Mouse (Mus musculus) liver, postnatal 0 days (tissue): ENCODE data around the gene Rgs8.

Experiments used
- CTCF ChIP-seq: sonication (generic); IDR thresholded peaks from 2 replicates; pipeline ENCODE4 v1.5.1; 2016; ENCODE audit warnings: antibody characterized with exemption, low read depth
- EP300 ChIP-seq: IDR thresholded peaks from 2 replicates; pipeline ENCODE4 v1.6.1; 2016; ENCODE audit warnings: antibody characterized with exemption, low read depth, mild to moderate bottlenecking

GRCm38 (mm10) chr1:153662362-153662761 lies 9.5 kb downstream of the Rgs8 start:
- TF ChIP-seq CTCF (no peak), EP300 (no peak)
